Mouse (Mus musculus) heart, embryonic 12.5 days (tissue): Measurements from ENCODE around the gene Pgs1. TPM values are rescaled to one million over a fixed set of nuclear protein-coding genes. Genes with fewer than 3 reads are reported as not detected.

Experiments
- ATAC-seq: fragments of 200-750 bp; cut with Nextera tagmentation; 2 replicates; pipeline ENCODE4 v1.8.0; 2017; ENCODE audit warnings: moderate TSS enrichment, moderate library complexity; ENCODE audit not compliant: insufficient number of reproducible peaks, low FRiP score
- H3K27ac ChIP-seq: fragments of 300-500 bp; sonication (generic); 2 replicates; pipeline ENCODE4 v1.5.1; 2016; ENCODE audit warnings: mild to moderate bottlenecking, moderate library complexity; ENCODE audit not compliant: poor library complexity, severe bottlenecking
- H3K27me3 ChIP-seq: fragments of 300-500 bp; sonication (generic); replicated peaks from 2 replicates; pipeline ENCODE4 v1.6.1; 2016; ENCODE audit warnings: mild to moderate bottlenecking, moderate library complexity
- H3K36me3 ChIP-seq: fragments of 300-500 bp; sonication (generic); 2 replicates; pipeline ENCODE4 v1.6.1; 2016; ENCODE audit warnings: mild to moderate bottlenecking, moderate library complexity
- H3K4me1 ChIP-seq: fragments of 300-500 bp; sonication (generic); replicated peaks from 2 replicates; pipeline ENCODE4 v1.6.1; 2016; ENCODE audit warnings: mild to moderate bottlenecking
- H3K4me2 ChIP-seq: fragments of 300-500 bp; sonication (generic); 2 replicates; pipeline ENCODE4 v1.6.1; 2016; ENCODE audit warnings: mild to moderate bottlenecking, moderate library complexity
- H3K4me3 ChIP-seq: fragments of 300-500 bp; sonication (generic); 2 replicates; pipeline ENCODE4 v1.5.1; 2016; ENCODE audit warnings: mild to moderate bottlenecking
- H3K9ac ChIP-seq: fragments of 300-500 bp; sonication (generic); 2 replicates; pipeline ENCODE4 v1.6.1; 2016; ENCODE audit warnings: mild to moderate bottlenecking, moderate library complexity
- H3K9me3 ChIP-seq: fragments of 300-500 bp; sonication (generic); replicated peaks from 2 replicates; pipeline ENCODE4 v1.6.1; 2016; ENCODE audit warnings: mild to moderate bottlenecking, moderate library complexity
- WGBS: fragments of 180-500 bp; shearing (Covaris S2); methylation state at CpG from one replicate; pipeline ENCODE4 v1.1.7; 2016; 5-methylcytosine and 5-hydroxymethylcytosine counted together
- polyA plus RNA-seq: library from polyadenylated mRNA; unstranded; fragments of >200 nt; fragmentation: Nextera tagmentation; extraction: Ambion mirVana; gene quantifications from 2 replicates; pipeline ENCODE4 v1.2.1, GENCODE M21; 2016

The Pgs1 gene
- polyA plus RNA-seq, 1 experiment from 2014 or later, result 28.9 TPM

GRCm38 (mm10) chr11:117963091-117963793 is 22.9 kb upstream of the Pgs1 start:
- peak; percentile 95 for ATAC-seq
- Histone ChIP-seq H3K4me3 (peak overlapping the region; percentile 41), H3K36me3 (peaks cover 7% of the 10 kb centered on the region; the same call in 1 of the 2 replicates), H3K9me3 (no peaks in the 10 kb centered on the region), H3K27ac (peak overlapping the region; percentile 88), H3K27me3 (peaks cover 19% of the 10 kb centered on the region), H3K4me2 (peak overlapping the region; percentile 88), H3K9ac (peak overlapping the region; percentile 70), H3K4me1 (peaks cover 81% of the 10 kb centered on the region)
- under 1% methylated on average over 40 of the region's 40 CpGs for WGBS

- H3K4me2 ChIP-seq, result peak overlapping the region; percentile 88
- WGBS, result under 1% methylated on average over 9 of the region's 9 CpGs
- peak; percentile 22 for ATAC-seq
- H3K27ac ChIP-seq, result peak overlapping the region; percentile 88
- peak overlapping the region; percentile 70 for H3K9ac ChIP-seq
- peaks cover 77% of the 10 kb centered on the region for H3K4me1 ChIP-seq
- H3K36me3 ChIP-seq, result peaks cover 7% of the 10 kb centered on the region; the same call in 1 of the 2 replicates
- H3K4me3 ChIP-seq, result peak overlapping the region; percentile 41
- H3K9me3 ChIP-seq, result no peaks in the 10 kb centered on the region
- peaks cover 20% of the 10 kb centered on the region for H3K27me3 ChIP-seq
Observed at GRCm38 (mm10) chr11:117963872-117964271, 22.2 kb upstream of the Pgs1 start.

GRCm38 (mm10) chr11:117964294-117964693 is 21.8 kb upstream of the Pgs1 start:
- Histone ChIP-seq H3K27ac (peak overlapping the region; percentile 88), H3K4me1 (peaks cover 77% of the 10 kb centered on the region)
- 16% methylated on average over 1 of the region's 1 CpGs for WGBS

GRCm38 (mm10) chr11:117965052-117965451 is 21.0 kb upstream of the Pgs1 start:
- H3K4me3 ChIP-seq, result no peak overlapping the region
- H3K4me1 ChIP-seq, result peaks cover 77% of the 10 kb centered on the region
- peaks cover 20% of the 10 kb centered on the region for H3K27me3 ChIP-seq
- WGBS, result 30% methylated on average over 7 of the region's 7 CpGs
- no peak for ATAC-seq
- peaks cover 7% of the 10 kb centered on the region; the same call in 1 of the 2 replicates for H3K36me3 ChIP-seq
- peak overlapping the region; percentile 88 for H3K4me2 ChIP-seq
- no peaks in the 10 kb centered on the region for H3K9me3 ChIP-seq
- peak overlapping the region; percentile 1; the same call in 1 of the 2 replicates for H3K9ac ChIP-seq
- H3K27ac ChIP-seq, result 0 out of 2 replicates have a peak overlapping the region, but pooled peaks have one; percentile 36

More at GRCm38 (mm10) chr11:117964294-117964693, 21.8 kb upstream of the Pgs1 start:
- peak overlapping the region; percentile 1; the same call in 1 of the 2 replicates for H3K9ac ChIP-seq
- H3K9me3 ChIP-seq, result no peaks in the 10 kb centered on the region
- peaks cover 7% of the 10 kb centered on the region; the same call in 1 of the 2 replicates for H3K36me3 ChIP-seq
- peak overlapping the region; percentile 88 for H3K4me2 ChIP-seq
- H3K27me3 ChIP-seq, result peaks cover 20% of the 10 kb centered on the region
- ATAC-seq, result no peak
- no peak overlapping the region for H3K4me3 ChIP-seq

GRCm38 (mm10) chr11:117965561-117965981 is 20.5 kb upstream of the Pgs1 start:
- H3K4me3 ChIP-seq, result no peak overlapping the region
- peaks cover 75% of the 10 kb centered on the region for H3K4me1 ChIP-seq
- H3K9me3 ChIP-seq, result no peaks in the 10 kb centered on the region
- 24% methylated on average over 9 of the region's 9 CpGs for WGBS
- H3K9ac ChIP-seq, result no peak overlapping the region
- no peak for ATAC-seq
- no peak overlapping the region for H3K27ac ChIP-seq
- H3K27me3 ChIP-seq, result peaks cover 22% of the 10 kb centered on the region
- peaks cover 7% of the 10 kb centered on the region; the same call in 1 of the 2 replicates for H3K36me3 ChIP-seq
- H3K4me2 ChIP-seq, result peak overlapping the region; percentile 88

- 43% methylated on average over 7 of the region's 7 CpGs for WGBS
- H3K4me3 ChIP-seq, result peak overlapping the region; percentile 64
- H3K4me1 ChIP-seq, result peaks cover 71% of the 10 kb centered on the region
- H3K4me2 ChIP-seq, result peak overlapping the region; percentile 89
- no peak overlapping the region for H3K27ac ChIP-seq
- peaks cover 27% of the 10 kb centered on the region for H3K27me3 ChIP-seq
- ATAC-seq, result no peak
- no peaks in the 10 kb centered on the region for H3K9me3 ChIP-seq
- H3K36me3 ChIP-seq, result peaks cover 7% of the 10 kb centered on the region; the same call in 1 of the 2 replicates
- no peak overlapping the region; the same call in 1 of the 2 replicates for H3K9ac ChIP-seq
Observed at GRCm38 (mm10) chr11:117966506-117967100, 19.5 kb upstream of the Pgs1 start.

- no peak for ATAC-seq
- Histone ChIP-seq H3K27ac (no peak overlapping the region), H3K9me3 (no peaks in the 10 kb centered on the region), H3K36me3 (peaks cover 7% of the 10 kb centered on the region; the same call in 1 of the 2 replicates), H3K4me2 (peak overlapping the region; percentile 89), H3K4me1 (peaks cover 64% of the 10 kb centered on the region), H3K27me3 (peaks cover 30% of the 10 kb centered on the region), H3K4me3 (peak overlapping the region; percentile 64), H3K9ac (peak overlapping the region; percentile 79)
- 11% methylated on average over 34 of the region's 34 CpGs for WGBS
Observed at GRCm38 (mm10) chr11:117967249-117968015, 18.7 kb upstream of the Pgs1 start.

- H3K4me2 ChIP-seq, result peak overlapping the region; percentile 89
- peaks cover 7% of the 10 kb centered on the region; the same call in 1 of the 2 replicates for H3K36me3 ChIP-seq
- peaks cover 57% of the 10 kb centered on the region for H3K4me1 ChIP-seq
- under 1% methylated on average over 64 of the region's 64 CpGs for WGBS
- no peaks in the 10 kb centered on the region for H3K9me3 ChIP-seq
- peak overlapping the region; percentile 79 for H3K9ac ChIP-seq
- no peak for ATAC-seq
- H3K27me3 ChIP-seq, result peaks cover 32% of the 10 kb centered on the region
- peak overlapping the region; percentile 64 for H3K4me3 ChIP-seq
- peak overlapping the region; percentile 85 for H3K27ac ChIP-seq
Observed at GRCm38 (mm10) chr11:117968016-117968671, 17.9 kb upstream of the Pgs1 start.

- Histone ChIP-seq H3K4me1 (peaks cover 59% of the 10 kb centered on the region), H3K9me3 (no peaks in the 10 kb centered on the region), H3K4me3 (peak overlapping the region; percentile 64), H3K9ac (peak overlapping the region; percentile 79), H3K4me2 (peak overlapping the region; percentile 89), H3K27ac (peak overlapping the region; percentile 85), H3K27me3 (peaks cover 34% of the 10 kb centered on the region), H3K36me3 (peaks cover 7% of the 10 kb centered on the region; the same call in 1 of the 2 replicates)
- WGBS, result 0% methylated on average over 34 of the region's 34 CpGs
- ATAC-seq, result peak; percentile 69
Observed at GRCm38 (mm10) chr11:117968716-117969099, 17.4 kb upstream of the Pgs1 start.
